Mouse (Mus musculus): ENCODE results near the gene Cfap126. TPM values are rescaled to one million over a fixed set of nuclear protein-coding genes. Genes with fewer than 3 reads are reported as not detected.
A peak's percentile ranks its signal among the peaks of the same experiment; 100 is the strongest.

The Cfap126 gene
- total and polyA plus RNA-seq, 2 experiments from 2014 or later, result 1.5 to 8.1 TPM

DNA sequence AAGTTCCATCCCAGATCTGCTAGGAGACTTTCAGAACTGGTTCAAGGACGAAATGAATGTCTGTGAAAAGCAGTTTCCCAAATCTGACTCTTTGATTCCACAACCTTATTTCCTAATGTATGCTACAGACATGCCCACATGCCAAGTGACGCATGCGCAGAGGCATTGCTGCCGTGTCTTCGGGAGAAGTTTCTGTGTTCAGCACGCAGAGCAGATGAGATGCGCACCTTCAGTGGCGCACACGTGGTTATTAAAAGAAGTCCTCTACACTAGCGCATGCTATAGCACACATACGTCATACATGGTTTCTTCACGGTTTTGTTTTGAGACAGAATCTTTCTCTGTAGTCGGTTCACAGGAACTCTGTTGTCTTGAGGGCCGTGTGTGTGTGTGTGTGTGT is 5.7 kb downstream of the Cfap126 start:
- WGBS, result 86% methylated on average over 14 of the region's 14 CpGs
- no peak overlapping the region for H3K27ac ChIP-seq (ENCODE audit: low read depth, low read length)
- no peaks in the 10 kb centered on the region for H3K9me3 ChIP-seq (ENCODE audit: low read length)
- H3K4me3 ChIP-seq (ENCODE audit: low read depth, low read length), result no peak overlapping the region
- no peak for TF ChIP-seq CTCF (IDR thresholded peaks at IDR 0.05)
- no peak overlapping the region for H3K9ac ChIP-seq (replicated peaks; ENCODE audit: low read length, poor library complexity, severe bottlenecking)
- no peaks in the 10 kb centered on the region for H3K4me1 ChIP-seq (ENCODE audit: insufficient read depth, low read length)
- ATAC-seq (ENCODE audit: low FRiP score) (no peak), DNase-seq (ENCODE audit: low spot score) (no peak)
- no peak overlapping the region for H3K4me2 ChIP-seq (ENCODE audit: low read depth, low read length, poor library complexity, severe bottlenecking)
- H3K27me3 ChIP-seq (ENCODE audit: insufficient read depth, low read length), result no peaks in the 10 kb centered on the region
- H3K36me3 ChIP-seq (ENCODE audit: insufficient read depth, low read length), result no peaks in the 10 kb centered on the region

DNA sequence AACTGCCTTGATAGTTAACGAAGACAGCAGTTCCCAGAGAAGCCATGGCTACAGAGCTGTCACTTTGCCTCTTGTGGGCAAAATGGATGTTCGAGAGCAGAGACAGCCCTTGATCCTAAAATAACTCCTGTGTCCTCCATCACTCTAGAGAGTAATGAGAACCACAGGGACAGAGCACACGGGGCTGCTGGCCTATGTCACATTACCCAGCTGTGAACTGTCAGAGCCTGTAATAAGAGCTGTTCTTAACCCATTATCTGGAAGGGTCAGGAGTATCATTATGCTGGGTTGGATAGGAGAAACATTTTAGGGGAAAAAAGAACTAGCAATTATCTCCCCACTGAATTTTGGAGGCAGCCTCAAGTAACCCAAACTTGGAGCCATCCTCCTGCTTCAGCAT is 7.2 kb downstream of the Cfap126 start:
- no peak for ATAC-seq (ENCODE audit: low FRiP score)

DNA sequence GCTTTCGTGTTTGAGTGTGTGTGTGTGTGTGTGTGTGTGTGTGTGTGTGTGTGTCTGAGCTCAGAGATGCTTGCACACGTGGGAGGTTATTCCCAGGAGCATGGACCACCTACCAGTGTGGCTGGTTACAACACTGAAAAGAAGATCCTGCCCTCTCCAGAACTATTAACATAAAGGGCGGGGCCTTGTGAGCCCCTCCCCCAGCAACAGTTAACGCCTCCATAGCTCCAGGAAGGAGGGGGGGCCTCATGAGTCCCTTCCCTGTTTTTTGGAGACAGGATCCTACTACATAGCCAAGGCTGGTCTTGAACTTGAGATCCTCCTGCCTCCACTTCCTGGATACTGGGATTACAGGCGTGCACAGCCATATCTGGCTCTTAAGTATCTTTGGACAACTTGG is 8.1 kb downstream of the Cfap126 start:
- no peak for ATAC-seq (ENCODE audit: low FRiP score)
- no peak overlapping the region for H3K4me3 ChIP-seq (ENCODE audit: low read depth, low read length)
- no peak for TF ChIP-seq CTCF (IDR thresholded peaks at IDR 0.05)
- no peak overlapping the region for H3K9ac ChIP-seq (replicated peaks; ENCODE audit: low read length, poor library complexity, severe bottlenecking)
- no peaks in the 10 kb centered on the region; the same call in 1 of the 2 replicates for H3K36me3 ChIP-seq (ENCODE audit: insufficient read depth, low read length)
- H3K27me3 ChIP-seq (ENCODE audit: insufficient read depth, low read length), result no peaks in the 10 kb centered on the region
- no peak overlapping the region for H3K27ac ChIP-seq (ENCODE audit: low read depth, low read length)
- DNase-seq (ENCODE audit: low spot score), result no peak
- no peaks in the 10 kb centered on the region for H3K9me3 ChIP-seq (ENCODE audit: low read length)
- WGBS, result 49% methylated on average over 5 of the region's 5 CpGs
- no peaks in the 10 kb centered on the region for H3K4me1 ChIP-seq (ENCODE audit: insufficient read depth, low read length)
- no peak overlapping the region for H3K4me2 ChIP-seq (ENCODE audit: low read depth, low read length, poor library complexity, severe bottlenecking)

More for the DNA sequence above, 7.2 kb downstream of the Cfap126 start:
- WGBS, result 64% methylated on average over 3 of the region's 3 CpGs
- Histone ChIP-seq H3K27ac (ENCODE audit: low read depth, low read length) (no peak overlapping the region), H3K36me3 (ENCODE audit: insufficient read depth, low read length) (no peaks in the 10 kb centered on the region), H3K4me2 (ENCODE audit: low read depth, low read length, poor library complexity, severe bottlenecking) (no peak overlapping the region), H3K4me1 (ENCODE audit: insufficient read depth, low read length) (no peaks in the 10 kb centered on the region), H3K9me3 (ENCODE audit: low read length) (no peaks in the 10 kb centered on the region), H3K27me3 (ENCODE audit: insufficient read depth, low read length) (no peaks in the 10 kb centered on the region), H3K9ac (replicated peaks; ENCODE audit: low read length, poor library complexity, severe bottlenecking) (no peak overlapping the region), H3K4me3 (ENCODE audit: low read depth, low read length) (no peak overlapping the region)
- DNase-seq (ENCODE audit: low spot score), result no peak
- TF ChIP-seq CTCF (IDR thresholded peaks at IDR 0.05), result no peak

DNA sequence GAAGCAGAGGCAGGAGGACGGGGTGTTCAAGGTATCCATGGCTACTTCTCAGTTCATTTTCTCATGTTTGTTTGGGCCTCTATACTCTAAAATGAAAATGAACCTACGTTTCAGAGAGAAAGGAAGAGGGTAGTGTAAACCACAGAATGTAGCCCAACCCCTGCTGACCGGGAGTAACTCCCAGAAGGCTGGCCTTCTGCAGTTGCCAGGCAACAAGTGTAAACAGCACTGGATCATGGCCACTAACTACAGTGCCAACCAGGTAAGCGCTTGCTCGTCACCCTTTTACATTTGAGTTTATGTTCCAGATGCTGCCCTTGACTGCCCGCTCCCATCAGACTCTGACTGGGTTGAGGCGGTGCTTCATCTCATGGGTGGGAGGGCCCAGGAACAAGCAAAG is 9.2 kb downstream of the Cfap126 start:
- DNase-seq (ENCODE audit: low spot score) (peak; percentile 46), ATAC-seq (ENCODE audit: low FRiP score) (no peak)
- no peak for TF ChIP-seq CTCF (IDR thresholded peaks at IDR 0.05)
- no peaks in the 10 kb centered on the region for H3K27me3 ChIP-seq (ENCODE audit: insufficient read depth, low read length)
- H3K9me3 ChIP-seq (ENCODE audit: low read length), result no peaks in the 10 kb centered on the region
- peaks cover 3% of the 10 kb centered on the region; the same call in 1 of the 2 replicates for H3K36me3 ChIP-seq (ENCODE audit: insufficient read depth, low read length)
- H3K9ac ChIP-seq (replicated peaks; ENCODE audit: low read length, poor library complexity, severe bottlenecking), result no peak overlapping the region
- no peak overlapping the region for H3K4me2 ChIP-seq (ENCODE audit: low read depth, low read length, poor library complexity, severe bottlenecking)
- no peak overlapping the region for H3K27ac ChIP-seq (ENCODE audit: low read depth, low read length)
- H3K4me3 ChIP-seq (ENCODE audit: low read depth, low read length), result no peak overlapping the region
- 37% methylated on average over 7 of the region's 7 CpGs for WGBS
- H3K4me1 ChIP-seq (ENCODE audit: insufficient read depth, low read length), result no peaks in the 10 kb centered on the region

DNA sequence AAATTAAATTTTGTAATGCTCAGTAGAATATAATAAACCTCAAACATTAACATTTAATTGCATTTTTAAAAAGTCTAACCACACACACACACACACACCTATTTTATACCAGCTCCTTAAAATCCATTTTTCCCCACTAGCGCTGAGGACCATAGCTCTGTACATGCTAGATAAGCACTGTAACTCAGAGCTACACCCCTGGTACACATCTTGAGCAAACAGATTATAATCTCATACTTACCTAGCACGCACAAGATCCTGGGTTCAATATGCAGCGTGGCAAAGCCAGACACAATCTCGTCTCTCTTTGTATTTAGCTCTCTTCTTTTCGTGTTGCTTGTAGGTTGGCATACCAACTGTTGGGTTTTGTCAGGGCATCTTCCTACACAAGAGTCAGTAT is 10.7 kb downstream of the Cfap126 start:
- no peak for ATAC-seq (ENCODE audit: low FRiP score)
- WGBS, result 91% methylated on average over 5 of the region's 5 CpGs

DNA sequence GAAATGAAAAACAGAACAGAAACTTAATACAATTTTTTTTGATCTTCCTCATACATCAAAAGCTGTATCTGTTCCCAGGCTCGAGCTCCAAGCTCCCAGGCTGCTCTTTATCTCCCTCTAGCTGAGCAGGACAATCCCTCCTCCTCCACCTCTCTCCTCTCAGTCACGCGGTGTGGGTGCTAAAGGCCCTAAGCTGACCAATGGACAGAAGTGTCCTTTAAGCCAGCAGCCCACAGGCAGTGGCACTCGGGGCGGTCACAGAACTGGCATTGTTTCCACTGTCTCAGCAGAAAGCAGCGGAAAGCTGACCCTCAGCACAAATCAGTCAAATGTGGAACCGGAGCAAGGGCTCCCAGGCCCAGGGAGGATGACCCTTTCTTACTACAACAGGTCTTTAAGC is 15.5 kb downstream of the Cfap126 start:
- H3K4me1 ChIP-seq (ENCODE audit: insufficient read depth, low read length), result no peaks in the 10 kb centered on the region
- H3K27me3 ChIP-seq (ENCODE audit: insufficient read depth, low read length), result no peaks in the 10 kb centered on the region
- 64% methylated on average over 7 of the region's 7 CpGs for WGBS
- H3K9ac ChIP-seq (replicated peaks; ENCODE audit: low read length, poor library complexity, severe bottlenecking), result no peak overlapping the region
- peaks cover 26% of the 10 kb centered on the region for H3K36me3 ChIP-seq (ENCODE audit: insufficient read depth, low read length)
- H3K27ac ChIP-seq (ENCODE audit: low read depth, low read length), result no peak overlapping the region
- peak; percentile 10 for DNase-seq (ENCODE audit: low spot score)
- no peak overlapping the region for H3K4me2 ChIP-seq (ENCODE audit: low read depth, low read length, poor library complexity, severe bottlenecking)
- no peak for ATAC-seq (ENCODE audit: low FRiP score)
- TF ChIP-seq CTCF (IDR thresholded peaks at IDR 0.05), result peak; percentile 22; the same call in 1 of the 2 replicates
- H3K4me3 ChIP-seq (ENCODE audit: low read depth, low read length), result no peak overlapping the region
- H3K9me3 ChIP-seq (ENCODE audit: low read length), result no peaks in the 10 kb centered on the region

More for the DNA sequence above, 10.7 kb downstream of the Cfap126 start:
- DNase-seq (ENCODE audit: low spot score), result no peak
- peaks cover 13% of the 10 kb centered on the region for H3K36me3 ChIP-seq (ENCODE audit: insufficient read depth, low read length)
- no peaks in the 10 kb centered on the region for H3K27me3 ChIP-seq (ENCODE audit: insufficient read depth, low read length)
- TF ChIP-seq CTCF (IDR thresholded peaks at IDR 0.05), result no peak
- H3K27ac ChIP-seq (ENCODE audit: low read depth, low read length), result no peak overlapping the region
- no peak overlapping the region for H3K4me2 ChIP-seq (ENCODE audit: low read depth, low read length, poor library complexity, severe bottlenecking)
- no peaks in the 10 kb centered on the region for H3K4me1 ChIP-seq (ENCODE audit: insufficient read depth, low read length)
- no peaks in the 10 kb centered on the region for H3K9me3 ChIP-seq (ENCODE audit: low read length)
- no peak overlapping the region for H3K4me3 ChIP-seq (ENCODE audit: low read depth, low read length)
- no peak overlapping the region for H3K9ac ChIP-seq (replicated peaks; ENCODE audit: low read length, poor library complexity, severe bottlenecking)
